Mouse (Mus musculus) c-Kit-positive CD71-positive TER-119-positive erythroid progenitor cells, embryonic 14.5 days (primary cell): Measurements from ENCODE around the gene Phf19.

Experiments used
- DNase-seq: peaks from one replicate; pipeline ENCODE4 v3.0.0-alpha.2; 2013; ENCODE audit warnings: low spot score

Phf19 gene

DNA sequence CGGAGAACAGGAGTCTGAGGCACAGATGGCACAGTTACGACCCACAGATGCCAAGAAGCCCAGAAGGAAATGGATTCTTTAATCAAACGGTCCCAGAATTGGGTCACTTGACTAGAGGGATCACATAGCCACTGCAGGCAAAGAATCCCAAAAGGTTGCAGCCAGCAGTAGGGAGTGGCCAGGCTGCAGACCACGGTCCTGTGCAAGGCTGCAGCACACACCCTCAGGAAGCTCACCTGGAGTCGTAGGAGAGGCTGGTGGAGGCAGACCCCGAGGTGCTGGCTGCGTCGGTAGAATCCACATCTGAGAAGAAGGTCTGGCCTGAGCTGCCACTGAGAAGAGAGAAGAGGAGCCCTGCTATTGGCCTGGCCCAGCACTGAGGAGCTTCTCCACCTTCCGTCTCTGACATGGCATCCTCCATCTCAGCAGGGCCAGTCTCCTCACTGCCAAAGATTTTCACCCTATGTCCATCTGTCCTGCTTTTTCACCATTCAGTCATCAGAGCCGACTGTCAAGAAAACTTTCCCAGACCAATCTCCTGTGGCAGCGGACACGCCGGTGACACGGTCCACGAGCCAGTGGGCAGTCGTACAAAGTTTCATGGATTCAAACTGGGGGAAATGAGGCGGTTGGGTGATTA is 16.9 kb downstream of the Phf19 start:
- DNase-seq, result no peak

DNA sequence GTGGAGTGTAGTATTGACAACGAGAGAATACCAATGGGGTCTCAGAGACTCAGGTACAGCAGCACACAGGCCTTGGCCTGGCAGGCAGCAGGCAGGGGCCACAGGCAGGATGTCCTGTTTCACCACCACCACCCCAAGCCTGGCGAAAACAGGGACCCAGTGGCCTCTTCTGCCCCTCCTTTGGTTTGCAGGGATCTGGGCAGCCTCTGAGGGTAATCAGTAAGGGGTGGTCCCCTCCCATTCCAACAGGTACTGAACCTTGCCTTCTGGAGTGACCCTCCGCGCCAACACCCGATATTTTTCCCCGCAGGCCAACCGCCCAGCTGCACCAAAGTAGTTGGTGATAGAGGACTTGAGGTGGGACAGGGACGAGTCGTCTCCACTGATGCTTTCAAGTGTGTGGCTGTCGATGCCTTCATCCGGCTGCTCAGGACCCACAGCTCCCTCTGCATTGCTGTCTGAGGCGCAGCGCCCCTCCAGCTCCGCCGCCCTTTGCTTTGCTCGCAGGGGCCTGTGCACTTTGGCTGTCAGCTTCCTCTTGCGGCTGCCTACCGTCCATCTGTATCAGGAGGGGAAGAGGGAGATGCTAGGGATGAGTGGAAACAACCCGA is 18.2 kb downstream of the Phf19 start:
- DNase-seq, result no peak

DNA sequence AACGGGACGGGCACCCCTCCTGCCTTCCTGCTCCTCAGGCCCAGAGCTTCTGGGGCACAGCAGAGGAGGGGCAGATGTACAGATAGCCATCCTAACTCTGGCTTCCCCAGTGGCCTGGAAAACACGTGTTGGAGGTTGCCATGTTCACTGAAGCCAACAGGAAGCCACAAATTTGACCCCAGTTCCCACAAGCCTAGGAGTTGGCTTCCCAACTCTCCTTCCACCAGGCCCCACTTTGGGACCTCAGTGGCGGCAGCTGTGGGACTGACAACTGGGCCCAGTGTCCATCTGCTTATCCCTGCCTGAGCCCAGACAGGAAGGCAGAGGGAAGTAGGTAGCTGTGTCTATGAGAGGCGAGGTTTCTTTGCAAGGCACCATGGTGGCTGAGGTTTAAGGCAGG is 19.9 kb downstream of the Phf19 start:
- no peak for DNase-seq

DNA sequence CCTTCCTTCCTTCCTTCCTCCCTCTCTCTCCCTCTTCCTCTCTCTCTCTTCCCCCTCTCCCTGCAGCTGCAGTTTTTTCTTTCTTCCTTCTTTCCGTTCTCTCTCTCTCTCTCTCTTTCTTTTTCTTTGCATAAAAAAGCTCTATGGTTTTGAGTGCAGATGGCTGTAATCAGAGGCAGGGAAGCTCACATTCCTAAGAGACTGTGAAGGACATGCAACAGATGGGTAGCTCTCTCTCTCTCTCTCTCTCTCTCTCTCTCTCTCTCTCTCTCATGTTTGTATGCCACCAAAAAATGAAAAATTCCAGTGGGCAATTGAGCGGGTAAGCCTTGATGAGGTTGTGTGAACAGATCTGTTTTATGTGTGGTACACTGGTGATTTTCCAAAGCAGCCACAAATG is 29.6 kb downstream of the Phf19 start:
- DNase-seq, result no peak

DNA sequence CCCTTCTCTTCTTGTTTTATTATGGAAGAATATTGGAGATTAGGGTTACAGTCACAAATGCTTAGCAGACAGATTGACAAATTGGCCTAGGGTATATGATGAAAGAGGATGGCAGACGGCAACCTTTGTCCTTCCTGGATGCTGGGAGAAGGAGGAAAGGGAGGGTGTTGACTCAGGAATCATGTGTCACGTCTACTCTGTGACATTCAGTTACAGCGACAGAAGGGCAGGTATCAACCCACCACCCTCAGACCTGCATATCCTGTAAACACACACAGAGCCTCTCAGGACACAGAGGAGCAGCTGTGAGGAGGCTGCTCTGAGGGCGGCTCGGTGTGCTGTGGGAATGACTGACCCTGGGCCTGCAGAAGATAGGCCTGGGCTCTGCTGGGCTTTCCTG is 30.6 kb downstream of the Phf19 start:
- DNase-seq, result no peak

DNA sequence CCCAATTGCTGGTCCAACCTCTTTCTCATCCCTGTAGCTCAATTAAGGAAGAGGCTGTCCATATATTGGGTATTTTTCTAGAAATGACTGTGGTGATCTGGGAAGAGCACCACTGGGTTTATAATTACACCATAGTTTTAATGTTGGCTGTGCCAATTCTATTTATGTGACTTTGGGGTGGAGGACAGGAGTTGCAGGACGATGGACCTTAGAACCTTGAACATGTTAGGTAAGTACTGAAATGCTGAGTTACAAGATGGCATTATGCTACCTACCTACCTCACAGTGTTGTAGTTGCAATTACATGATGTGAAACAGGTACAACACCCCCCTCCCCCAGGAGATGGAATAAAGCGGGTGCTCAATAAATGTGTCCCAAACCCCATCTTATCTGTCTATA is 31.1 kb downstream of the Phf19 start:
- DNase-seq, result no peak

DNA sequence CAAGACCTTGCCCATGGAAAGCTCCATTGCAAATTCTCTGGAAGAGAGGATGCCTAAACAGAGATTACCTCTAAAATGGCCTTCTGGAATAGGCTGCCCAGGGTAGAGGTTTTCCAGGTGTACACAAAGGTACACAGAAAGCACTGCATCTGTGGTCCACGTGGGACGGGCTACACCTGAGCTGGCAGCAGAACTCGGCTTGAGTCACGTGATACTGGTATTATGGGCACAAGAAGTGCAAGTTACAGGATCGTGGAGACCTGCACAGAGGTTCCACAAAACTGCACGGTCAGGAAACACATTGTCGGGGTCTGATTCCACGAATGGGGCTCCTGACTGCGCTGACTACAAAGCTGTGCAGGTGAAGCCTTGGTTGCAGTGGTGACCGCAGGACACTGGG is 33.8 kb downstream of the Phf19 start:
- no peak for DNase-seq

DNA sequence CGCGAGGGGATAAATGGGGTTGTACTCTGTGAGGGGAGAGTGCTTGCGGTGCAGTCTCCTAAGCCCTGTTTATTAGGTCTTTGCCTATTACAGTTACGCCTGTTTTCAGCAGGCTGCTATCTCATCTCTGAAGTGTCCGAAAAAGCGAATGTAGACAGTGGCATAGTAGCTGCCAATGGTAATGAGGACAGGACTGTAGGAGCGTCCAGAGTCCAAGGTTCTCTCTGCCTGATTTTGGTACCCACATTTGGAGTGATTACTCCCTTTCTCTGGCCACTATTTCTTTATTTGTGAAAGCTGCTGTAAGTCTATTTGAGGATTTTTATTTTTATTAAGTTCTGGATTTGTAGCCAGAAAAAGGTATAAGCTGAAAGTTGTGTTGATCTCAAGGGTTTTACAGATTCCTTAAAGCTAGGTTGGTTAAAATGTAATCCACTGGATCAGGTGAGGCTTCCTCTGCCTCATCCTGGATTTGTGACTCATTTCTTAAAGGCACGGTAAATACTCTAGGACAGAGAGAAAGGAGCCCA is 38.9 kb downstream of the Phf19 start, which contains the start of gene Psmd5:
Gene Psmd5 (minus strand): TSS at position 153 of the 530 bp plus-strand sequence.
- DNase-seq, result no peak

DNA sequence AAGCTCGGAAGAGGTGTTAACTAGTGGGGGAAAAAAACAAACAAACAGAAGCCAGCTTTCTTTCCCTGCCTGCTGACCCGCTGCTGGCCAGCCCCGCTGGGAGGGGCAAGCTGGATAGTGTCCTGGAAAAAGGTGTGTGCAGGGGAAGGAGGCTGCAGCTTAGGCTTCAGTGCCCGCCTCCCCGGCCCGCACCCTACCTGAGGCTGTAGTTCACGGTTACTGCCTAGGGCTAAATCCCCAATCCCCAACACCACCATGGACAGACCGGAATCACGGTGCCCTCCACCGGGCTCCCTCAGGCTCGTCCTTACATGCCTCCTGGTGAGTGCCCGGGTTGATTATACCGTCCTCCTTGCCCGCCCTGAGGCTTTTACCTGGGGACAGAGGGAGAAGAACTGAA is 39.6 kb downstream of the Phf19 start, which contains the start of gene Cutal:
Gene Cutal (plus strand): TSS at position 126 of the 400 bp plus-strand sequence.
- no peak for DNase-seq

DNA sequence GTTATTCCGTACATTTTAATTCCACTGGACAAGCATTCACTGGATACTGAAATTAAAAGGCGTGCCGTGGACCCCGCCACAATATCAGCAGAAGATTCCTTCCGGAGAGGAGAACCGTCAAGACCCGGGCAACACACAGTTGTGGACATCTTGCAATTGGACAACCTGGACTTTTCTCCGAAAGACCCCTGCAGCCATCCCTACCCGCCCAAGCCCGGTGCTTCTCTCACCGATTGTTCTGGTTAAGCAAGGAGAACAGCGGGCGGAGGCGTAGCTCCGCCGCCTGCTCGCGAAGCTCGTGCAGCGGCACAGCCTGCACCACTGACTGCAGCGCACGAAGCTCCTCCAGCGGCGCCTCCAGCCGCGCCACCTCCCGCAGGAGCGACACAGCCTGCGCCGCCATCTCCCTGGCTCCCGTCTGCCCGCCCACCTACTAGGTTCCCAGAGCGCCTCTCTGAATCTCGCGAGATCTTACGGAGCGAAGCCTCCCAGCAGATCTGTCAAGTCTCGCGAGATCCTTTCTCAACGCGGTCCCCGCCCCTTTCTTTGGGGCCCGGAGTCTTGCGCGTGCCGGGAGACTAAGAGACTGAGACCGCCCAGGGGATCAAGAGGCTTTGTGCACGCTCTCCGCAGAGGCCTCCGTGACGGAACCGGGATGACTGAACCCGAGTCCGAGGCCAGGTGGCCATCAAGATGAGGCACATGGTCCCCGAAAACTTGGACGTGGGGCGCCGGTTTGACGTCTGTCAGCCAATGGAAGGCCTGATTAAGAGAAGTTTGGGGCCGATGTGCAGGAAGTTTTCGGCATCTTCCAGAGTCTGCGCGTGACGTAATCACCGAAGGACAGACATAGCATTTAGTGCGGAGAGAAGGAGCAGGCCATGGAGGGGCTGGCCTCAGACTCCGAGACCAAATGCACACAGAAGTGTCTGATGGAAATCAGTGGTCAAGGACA is 43.0 kb downstream of the Phf19 start:
- DNase-seq, result peak; percentile 100

DNA sequence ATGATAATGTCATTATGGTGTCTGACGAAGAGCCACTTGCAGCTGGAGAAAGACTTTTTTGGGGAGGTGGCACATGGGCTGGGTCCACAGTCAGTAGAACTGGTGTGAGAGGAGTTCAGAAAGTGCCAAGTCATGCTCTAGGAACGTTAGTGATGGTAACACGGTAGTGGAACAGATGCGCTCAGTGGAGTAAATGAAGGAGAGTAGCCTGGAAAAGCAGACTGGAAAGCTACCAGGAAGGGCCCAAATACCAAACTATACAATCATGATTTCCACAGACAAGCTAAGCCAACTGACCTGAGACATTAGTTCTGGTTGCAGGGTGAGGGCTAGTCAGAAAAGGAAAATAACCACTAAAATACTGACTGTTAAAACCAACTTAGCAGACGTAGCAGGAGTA is 44.1 kb downstream of the Phf19 start:
- peak; percentile 83 for DNase-seq

DNA sequence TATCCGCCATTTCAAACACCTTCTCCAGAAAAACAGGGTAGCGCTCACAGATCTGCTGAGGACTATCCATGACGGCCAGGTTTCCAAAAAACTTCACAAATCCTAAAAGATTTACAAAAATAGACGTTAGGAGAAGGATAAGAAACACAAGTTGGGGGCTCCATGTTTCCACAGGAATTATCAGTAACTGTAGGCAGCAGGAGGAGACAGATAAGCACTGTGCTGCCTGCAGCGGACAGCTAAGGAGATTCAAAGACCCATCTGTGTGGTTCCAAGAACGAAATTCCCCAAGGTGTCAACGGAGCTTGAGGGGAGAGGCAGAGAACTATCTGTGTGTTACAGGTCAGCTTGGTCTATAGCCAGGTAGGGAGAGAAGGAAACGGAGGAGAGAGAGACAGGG is 56.1 kb downstream of the Phf19 start:
- peak; percentile 30 for DNase-seq

DNA sequence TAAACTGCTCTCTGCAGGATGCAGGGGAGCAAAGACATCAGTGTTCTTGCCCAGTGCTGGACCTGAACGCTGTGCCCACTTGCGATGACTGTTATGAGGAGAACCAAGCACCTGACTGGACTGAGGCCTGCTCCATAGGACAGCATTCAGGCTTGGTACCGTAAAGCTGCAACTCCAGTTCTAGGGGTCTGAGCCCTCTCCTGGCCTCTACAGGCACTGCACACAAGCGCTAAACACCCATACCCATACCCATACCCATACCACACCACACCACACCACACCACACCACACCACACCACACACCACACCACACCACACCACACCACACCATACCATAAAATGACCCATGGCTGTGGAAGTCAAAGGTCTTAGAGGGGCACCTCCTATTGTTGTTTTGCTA is 58.6 kb downstream of the Phf19 start:
- DNase-seq, result no peak

DNA sequence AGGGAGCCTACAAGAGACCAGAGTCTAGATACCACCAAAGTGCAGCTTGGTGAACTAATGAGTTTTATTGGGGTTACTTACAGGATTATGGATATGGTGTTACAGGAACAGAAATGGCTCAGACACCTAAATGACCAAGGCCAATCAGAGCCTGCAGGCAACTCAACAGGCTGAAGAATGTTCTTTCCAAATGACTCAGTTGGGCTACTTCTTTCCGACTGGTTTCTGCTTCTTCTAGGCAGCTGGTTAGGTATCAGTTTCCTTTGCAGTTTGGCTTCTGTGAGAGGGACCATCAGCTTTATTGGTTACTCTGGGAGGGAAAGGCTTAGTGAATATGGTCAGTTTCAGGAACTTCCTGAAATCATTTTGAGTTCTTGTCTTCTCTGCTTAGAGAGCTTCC is 66.1 kb downstream of the Phf19 start:
- no peak for DNase-seq
